Mouse (Mus musculus) heart, postnatal 0 days (tissue): Measurements from ENCODE around the gene Lin28a.

Experiments
- CTCF ChIP-seq: IDR thresholded peaks from 2 replicates; pipeline ENCODE4 v1.5.1; 2016; ENCODE audit warnings: antibody characterized with exemption, control low read depth, low read depth
- EP300 ChIP-seq: IDR thresholded peaks from 2 replicates; pipeline ENCODE4 v1.6.1; 2016; ENCODE audit warnings: antibody characterized with exemption, low read depth

DNA sequence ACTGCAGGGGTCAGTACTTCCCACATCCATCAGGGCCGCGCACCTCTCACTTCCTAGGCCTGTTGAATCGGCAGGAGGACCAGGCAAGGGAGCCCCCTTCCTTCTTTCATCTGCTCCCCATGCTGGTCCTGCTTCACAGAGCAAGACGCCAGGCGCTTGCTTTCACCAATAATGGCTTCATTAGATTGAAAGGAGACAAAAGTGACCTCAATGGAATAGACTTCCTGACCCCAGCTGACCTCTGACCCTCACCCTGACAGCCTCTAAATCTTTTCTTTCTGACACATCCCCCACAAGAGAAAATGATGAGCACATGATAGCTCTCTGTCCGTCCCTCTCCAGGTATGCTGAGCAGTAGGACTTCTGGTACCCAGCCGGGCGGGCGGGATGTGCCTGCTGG lies 7.2 kb upstream of the Lin28a start:
- TF ChIP-seq CTCF, result no peak
- TF ChIP-seq EP300, result no peak
